Mouse (Mus musculus) heart, embryonic 12.5 days (tissue): Measurements from ENCODE around the gene Gm21860. TPM values are rescaled to one million over a fixed set of nuclear protein-coding genes. Genes with fewer than 3 reads are reported as not detected.
"Not testable (repeated sequence)": the region's sequence is repeated elsewhere in the genome, so short reads cannot be mapped to it uniquely, and the experiment has no call there.

Experiments
- ATAC-seq: fragments of 200-750 bp; cut with Nextera tagmentation; 2 replicates; pipeline ENCODE4 v1.8.0; 2017; ENCODE audit warnings: moderate TSS enrichment, moderate library complexity; ENCODE audit not compliant: insufficient number of reproducible peaks, low FRiP score
- H3K27ac ChIP-seq: fragments of 300-500 bp; sonication (generic); 2 replicates; pipeline ENCODE4 v1.5.1; 2016; ENCODE audit warnings: mild to moderate bottlenecking, moderate library complexity; ENCODE audit not compliant: poor library complexity, severe bottlenecking
- H3K27me3 ChIP-seq: fragments of 300-500 bp; sonication (generic); replicated peaks from 2 replicates; pipeline ENCODE4 v1.6.1; 2016; ENCODE audit warnings: mild to moderate bottlenecking, moderate library complexity
- H3K36me3 ChIP-seq: fragments of 300-500 bp; sonication (generic); 2 replicates; pipeline ENCODE4 v1.6.1; 2016; ENCODE audit warnings: mild to moderate bottlenecking, moderate library complexity
- H3K4me1 ChIP-seq: fragments of 300-500 bp; sonication (generic); replicated peaks from 2 replicates; pipeline ENCODE4 v1.6.1; 2016; ENCODE audit warnings: mild to moderate bottlenecking
- H3K4me2 ChIP-seq: fragments of 300-500 bp; sonication (generic); 2 replicates; pipeline ENCODE4 v1.6.1; 2016; ENCODE audit warnings: mild to moderate bottlenecking, moderate library complexity
- H3K4me3 ChIP-seq: fragments of 300-500 bp; sonication (generic); 2 replicates; pipeline ENCODE4 v1.5.1; 2016; ENCODE audit warnings: mild to moderate bottlenecking
- H3K9ac ChIP-seq: fragments of 300-500 bp; sonication (generic); 2 replicates; pipeline ENCODE4 v1.6.1; 2016; ENCODE audit warnings: mild to moderate bottlenecking, moderate library complexity
- H3K9me3 ChIP-seq: fragments of 300-500 bp; sonication (generic); replicated peaks from 2 replicates; pipeline ENCODE4 v1.6.1; 2016; ENCODE audit warnings: mild to moderate bottlenecking, moderate library complexity
- WGBS: fragments of 180-500 bp; shearing (Covaris S2); methylation state at CpG from one replicate; pipeline ENCODE4 v1.1.7; 2016; 5-methylcytosine and 5-hydroxymethylcytosine counted together
- polyA plus RNA-seq: library from polyadenylated mRNA; unstranded; fragments of >200 nt; fragmentation: Nextera tagmentation; extraction: Ambion mirVana; gene quantifications from 2 replicates; pipeline ENCODE4 v1.2.1, GENCODE M21; 2016

The Gm21860 gene
- not detected in 2 replicates for polyA plus RNA-seq

- not testable (repeated sequence) for ATAC-seq
Measured at GRCm38 (mm10) chrY:90754721-90755120, at the start of gene Gm21860. TSS of gene Gm21860 (minus strand) at chrY:90754821.

GRCm38 (mm10) chrY:90784438-90784837, 29.8 kb upstream of the Gm21860 start, which contains the start of gene Gm47283:
TSS of gene Gm47283 (plus strand) at chrY:90784738.
- ATAC-seq, H3K9me3 ChIP-seq: not testable (repeated sequence)

More at GRCm38 (mm10) chrY:90754721-90755120, at the start of gene Gm21860:
- H3K36me3 ChIP-seq, H3K4me2 ChIP-seq, H3K9me3 ChIP-seq, H3K27ac ChIP-seq, H3K4me1 ChIP-seq, H3K27me3 ChIP-seq, H3K9ac ChIP-seq, H3K4me3 ChIP-seq: not testable (repeated sequence)
- no CpG with 5 or more reads among the region's 8 CpGs for WGBS

GRCm38 (mm10) chrY:90745256-90745655, 9.4 kb downstream of the Gm21860 start:
- ATAC-seq, H3K4me2 ChIP-seq, H3K4me3 ChIP-seq, H3K27ac ChIP-seq, H3K27me3 ChIP-seq, H3K9ac ChIP-seq, H3K4me1 ChIP-seq: not testable (repeated sequence)
- WGBS: 88% methylated on average over 5 of the region's 5 CpGs
- Histone ChIP-seq H3K36me3 (peaks cover 31% of the 10 kb centered on the region), H3K9me3 (peaks cover 32% of the 10 kb centered on the region)

More at GRCm38 (mm10) chrY:90784438-90784837, 29.8 kb upstream of the Gm21860 start, which contains the start of gene Gm47283:
- no CpG with 5 or more reads among the region's 48 CpGs for WGBS
- not testable (repeated sequence) for H3K4me1 ChIP-seq, H3K4me2 ChIP-seq, H3K9ac ChIP-seq, H3K36me3 ChIP-seq, H3K27ac ChIP-seq, H3K4me3 ChIP-seq, H3K27me3 ChIP-seq

- peak overlapping the region; percentile 8 for H3K4me2 ChIP-seq
- not testable (repeated sequence) for H3K27me3 ChIP-seq, H3K27ac ChIP-seq, H3K9ac ChIP-seq, H3K4me1 ChIP-seq
- WGBS: 64% methylated on average over 51 of the region's 51 CpGs
- peak; percentile 91 for ATAC-seq
- peaks cover 39% of the 10 kb centered on the region for H3K36me3 ChIP-seq
- peaks cover 39% of the 10 kb centered on the region for H3K9me3 ChIP-seq
- H3K4me3 ChIP-seq: peak overlapping the region; percentile 2
Measured at GRCm38 (mm10) chrY:90744381-90744981, 10.1 kb downstream of the Gm21860 start.

- Histone ChIP-seq H3K4me2 (no peak overlapping the region), H3K36me3 (peaks cover 46% of the 10 kb centered on the region), H3K4me3 (no peak overlapping the region), H3K9me3 (peaks cover 46% of the 10 kb centered on the region), H3K27me3 (no peaks in the 10 kb centered on the region), H3K4me1 (no peaks in the 10 kb centered on the region), H3K9ac (no peak overlapping the region), H3K27ac (no peak overlapping the region)
- no peak for ATAC-seq
- 86% methylated on average over 2 of the region's 21 CpGs for WGBS
Measured at GRCm38 (mm10) chrY:90743811-90744220, 10.8 kb downstream of the Gm21860 start.

GRCm38 (mm10) chrY:90743053-90743810, 11.4 kb downstream of the Gm21860 start:
- WGBS: 81% methylated on average over 40 of the region's 46 CpGs
- Histone ChIP-seq H3K36me3 (peaks cover 49% of the 10 kb centered on the region), H3K9me3 (peaks cover 49% of the 10 kb centered on the region)
- H3K27ac ChIP-seq, H3K4me3 ChIP-seq, H3K4me1 ChIP-seq, H3K9ac ChIP-seq, H3K4me2 ChIP-seq, H3K27me3 ChIP-seq, ATAC-seq: not testable (repeated sequence)

GRCm38 (mm10) chrY:90742261-90743052, 12.2 kb downstream of the Gm21860 start:
- H3K9me3 ChIP-seq: peaks cover 49% of the 10 kb centered on the region
- peaks cover 49% of the 10 kb centered on the region for H3K36me3 ChIP-seq
- 85% methylated on average over 49 of the region's 49 CpGs for WGBS

GRCm38 (mm10) chrY:90741452-90742260, 13.0 kb downstream of the Gm21860 start:
- not testable (repeated sequence) for H3K4me3 ChIP-seq, H3K9ac ChIP-seq, H3K27ac ChIP-seq, H3K4me2 ChIP-seq, H3K27me3 ChIP-seq, H3K4me1 ChIP-seq
- peak; percentile 17 for ATAC-seq
- H3K9me3 ChIP-seq: peaks cover 49% of the 10 kb centered on the region
- peaks cover 49% of the 10 kb centered on the region for H3K36me3 ChIP-seq
- WGBS: 83% methylated on average over 43 of the region's 43 CpGs

More at GRCm38 (mm10) chrY:90742261-90743052, 12.2 kb downstream of the Gm21860 start:
- H3K9ac ChIP-seq, H3K27ac ChIP-seq, H3K4me3 ChIP-seq, H3K27me3 ChIP-seq, ATAC-seq, H3K4me1 ChIP-seq, H3K4me2 ChIP-seq: not testable (repeated sequence)

GRCm38 (mm10) chrY:90741006-90741405, 13.6 kb downstream of the Gm21860 start:
- H3K4me1 ChIP-seq, H3K27me3 ChIP-seq, H3K9ac ChIP-seq, H3K4me3 ChIP-seq, H3K27ac ChIP-seq, H3K4me2 ChIP-seq: not testable (repeated sequence)
- Histone ChIP-seq H3K36me3 (peaks cover 49% of the 10 kb centered on the region), H3K9me3 (peaks cover 49% of the 10 kb centered on the region)
- 77% methylated on average over 38 of the region's 38 CpGs for WGBS
- ATAC-seq: peak; percentile 70

GRCm38 (mm10) chrY:90740013-90740561, 14.5 kb downstream of the Gm21860 start:
- no peak overlapping the region for H3K4me3 ChIP-seq
- H3K27me3 ChIP-seq: no peaks in the 10 kb centered on the region
- no peak overlapping the region for H3K27ac ChIP-seq
- no peak overlapping the region for H3K9ac ChIP-seq
- H3K9me3 ChIP-seq: peaks cover 53% of the 10 kb centered on the region
- ATAC-seq: peak; percentile 23
- whole genome bisulfite sequencing: 44% methylated on average over 14 of the region's 14 CpGs
- no peaks in the 10 kb centered on the region for H3K4me1 ChIP-seq
- H3K4me2 ChIP-seq: no peak overlapping the region
- H3K36me3 ChIP-seq: peaks cover 47% of the 10 kb centered on the region
